Mouse (Mus musculus) intestine, postnatal 0 days (tissue): ENCODE results near the gene B230217C12Rik. TPM values are rescaled to one million over a fixed set of nuclear protein-coding genes. Genes with fewer than 3 reads are reported as not detected.
A peak's percentile ranks its signal among the peaks of the same experiment; 100 is the strongest.
"Not testable (repeated sequence)": the region's sequence is repeated elsewhere in the genome, so short reads cannot be mapped to it uniquely, and the experiment has no call there.

ENCODE experiments used
- ATAC-seq: fragments of 200-750 bp; cut with Nextera tagmentation; 2 replicates; pipeline ENCODE4 v1.8.0; 2017; ENCODE audit warnings: mild to moderate bottlenecking, moderate TSS enrichment, moderate library complexity
- H3K27ac ChIP-seq: fragments of 300-500 bp; sonication (generic); 2 replicates; pipeline ENCODE4 v1.5.1; 2014; ENCODE audit warnings: mild to moderate bottlenecking, low read depth, low read length, moderate library complexity
- H3K27me3 ChIP-seq: fragments of 300-500 bp; sonication (generic); replicated peaks from 2 replicates; pipeline ENCODE4 v1.6.1; 2014; ENCODE audit warnings: low read length, mixed read lengths; ENCODE audit not compliant: control insufficient read depth, insufficient read depth
- H3K36me3 ChIP-seq: fragments of 300-500 bp; sonication (generic); 2 replicates; pipeline ENCODE4 v1.6.1; 2014; ENCODE audit warnings: mild to moderate bottlenecking, moderate library complexity; ENCODE audit not compliant: control insufficient read depth, insufficient read depth
- H3K4me1 ChIP-seq: fragments of 300-500 bp; sonication (generic); replicated peaks from 2 replicates; pipeline ENCODE4 v1.6.1; 2014; ENCODE audit warnings: antibody characterized with exemption, low read length, mixed read lengths; ENCODE audit not compliant: control insufficient read depth, insufficient read depth
- H3K4me2 ChIP-seq: fragments of 300-500 bp; sonication (generic); replicated peaks from 2 replicates; pipeline ENCODE4 v1.6.1; 2014; ENCODE audit warnings: low read depth, mild to moderate bottlenecking, moderate library complexity
- H3K4me3 ChIP-seq: fragments of 300-500 bp; sonication (generic); 2 replicates; pipeline ENCODE4 v1.5.1; 2014; ENCODE audit warnings: low read depth, low read length
- H3K9ac ChIP-seq: fragments of 300-500 bp; sonication (generic); 2 replicates; pipeline ENCODE4 v1.6.1; 2014; ENCODE audit warnings: mild to moderate bottlenecking, low read depth, low read length
- H3K9me3 ChIP-seq: fragments of 300-500 bp; sonication (generic); 2 replicates; pipeline ENCODE4 v1.6.1; 2016; ENCODE audit warnings: mixed run types; ENCODE audit not compliant: control insufficient read depth
- CTCF ChIP-seq: sonication (generic); IDR thresholded peaks from 2 replicates; pipeline ENCODE4 v1.5.1; 2016; ENCODE audit warnings: low read depth, mild to moderate bottlenecking, control low read depth, antibody characterized with exemption, moderate library complexity
- WGBS: fragments of 180-500 bp; shearing (Covaris S2); extraction: QIAGEN DNeasy Blood & Tissue Kit; methylation state at CpG from one replicate; pipeline ENCODE4 v1.1.7; 2014; 5-methylcytosine and 5-hydroxymethylcytosine counted together
- polyA plus RNA-seq: library from polyadenylated mRNA; unstranded; fragments of >200 nt; fragmentation: Nextera tagmentation; extraction: Ambion mirVana; gene quantifications from 2 replicates; pipeline ENCODE4 v1.2.1, GENCODE M21; 2015

The B230217C12Rik gene
- polyA plus RNA-seq, 1 experiment from 2014 or later: 1.8 TPM

- no peaks in the 10 kb centered on the region for H3K36me3 ChIP-seq
- H3K4me3 ChIP-seq: no peak overlapping the region
- TF ChIP-seq CTCF: no peak
- H3K27ac ChIP-seq: no peak overlapping the region
- peak; percentile 53 for ATAC-seq
- H3K27me3 ChIP-seq: no peaks in the 10 kb centered on the region
- H3K4me1 ChIP-seq: no peaks in the 10 kb centered on the region
- H3K9me3 ChIP-seq: no peaks in the 10 kb centered on the region
- H3K9ac ChIP-seq: no peak overlapping the region
- WGBS: 49% methylated on average over 2 of the region's 2 CpGs
- no peak overlapping the region for H3K4me2 ChIP-seq
These were observed 14.9 kb downstream of the B230217C12Rik start for GRCm38 (mm10) chr11:97855473-97855872.

- 42% methylated on average over 2 of the region's 2 CpGs for WGBS
- Histone ChIP-seq H3K36me3 (no peaks in the 10 kb centered on the region), H3K9me3 (no peaks in the 10 kb centered on the region), H3K9ac (no peak overlapping the region), H3K4me3 (no peak overlapping the region), H3K4me1 (no peaks in the 10 kb centered on the region), H3K27me3 (no peaks in the 10 kb centered on the region), H3K4me2 (no peak overlapping the region), H3K27ac (no peak overlapping the region)
- no peak for ATAC-seq
- TF ChIP-seq CTCF: no peak
These were observed 21.6 kb downstream of the B230217C12Rik start for GRCm38 (mm10) chr11:97862148-97862547.

- H3K9ac ChIP-seq: no peak overlapping the region
- TF ChIP-seq CTCF: no peak
- no peak overlapping the region for H3K4me2 ChIP-seq
- H3K4me1 ChIP-seq: no peaks in the 10 kb centered on the region
- no peak overlapping the region for H3K4me3 ChIP-seq
- WGBS: 92% methylated on average over 5 of the region's 5 CpGs
- H3K9me3 ChIP-seq: no peaks in the 10 kb centered on the region
- H3K27ac ChIP-seq: no peak overlapping the region
- no peak for ATAC-seq
- H3K36me3 ChIP-seq: no peaks in the 10 kb centered on the region
- H3K27me3 ChIP-seq: no peaks in the 10 kb centered on the region
These were observed 24.8 kb downstream of the B230217C12Rik start for GRCm38 (mm10) chr11:97865421-97865820.

DNA sequence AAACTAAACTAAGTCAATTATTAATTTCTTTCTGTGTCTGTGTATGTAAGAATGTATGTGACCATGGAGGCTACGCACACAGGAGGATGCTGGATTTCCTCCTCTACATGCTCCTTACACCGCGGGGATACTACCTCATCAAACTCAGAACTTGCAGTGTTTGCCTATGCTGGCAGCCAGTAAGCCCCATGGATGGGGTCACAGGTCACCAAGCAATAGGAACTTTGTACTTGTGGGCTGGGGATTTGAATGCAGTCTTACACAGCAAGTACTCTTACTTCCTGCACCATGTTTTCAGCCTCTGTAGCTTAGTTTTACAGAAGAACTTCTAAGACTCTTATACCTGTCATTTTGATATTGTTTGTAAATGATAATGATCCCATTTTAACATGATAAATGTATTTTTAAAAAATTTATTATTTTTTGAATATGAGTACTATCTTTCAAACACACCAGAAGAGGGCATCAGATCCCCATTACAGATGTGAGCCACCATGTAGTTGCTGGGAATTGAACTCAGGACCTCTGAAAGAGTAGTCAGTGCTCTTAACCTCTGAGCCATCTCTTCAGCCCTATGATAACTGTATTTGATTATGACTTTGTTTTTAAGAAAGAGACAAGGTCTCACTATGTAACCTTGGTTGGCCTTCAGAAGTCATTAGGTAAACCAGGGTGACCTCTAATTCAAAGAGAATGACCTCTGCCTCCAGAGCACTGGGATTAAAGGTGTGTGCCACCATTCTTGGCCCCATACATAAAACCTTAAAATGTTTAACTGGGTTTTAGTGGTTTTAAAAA, 25.7 kb downstream of the B230217C12Rik start:
- no peak overlapping the region for H3K27ac ChIP-seq
- ATAC-seq: no peak
- H3K9me3 ChIP-seq: no peaks in the 10 kb centered on the region
- TF ChIP-seq CTCF: no peak
- no peaks in the 10 kb centered on the region for H3K27me3 ChIP-seq
- H3K9ac ChIP-seq: no peak overlapping the region
- no peaks in the 10 kb centered on the region for H3K4me1 ChIP-seq
- no peak overlapping the region for H3K4me3 ChIP-seq
- H3K36me3 ChIP-seq: no peaks in the 10 kb centered on the region
- H3K4me2 ChIP-seq: no peak overlapping the region
- WGBS: 60% methylated on average over 3 of the region's 3 CpGs

DNA sequence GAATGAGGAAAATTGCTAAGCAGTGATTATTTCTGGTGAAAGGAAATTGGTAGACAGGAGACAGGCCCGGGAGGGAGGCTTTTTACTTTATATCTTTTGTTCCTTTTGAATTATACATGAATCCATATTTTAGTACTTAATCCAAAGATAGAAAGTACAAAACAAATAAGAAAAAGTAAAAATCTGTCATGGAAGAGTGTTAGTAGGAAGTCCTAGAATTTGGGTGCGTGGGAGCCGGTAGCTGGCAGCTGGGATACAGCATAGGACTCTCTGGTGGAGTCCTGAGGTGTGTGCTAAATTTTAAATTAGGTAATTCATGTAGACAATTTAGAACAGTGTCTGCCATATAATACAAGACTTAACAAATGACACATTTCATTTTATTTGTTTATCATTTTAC, 27.0 kb downstream of the B230217C12Rik start:
- TF ChIP-seq CTCF: no peak
- Histone ChIP-seq H3K4me3 (no peak overlapping the region), H3K9ac (no peak overlapping the region), H3K36me3 (no peaks in the 10 kb centered on the region), H3K4me1 (no peaks in the 10 kb centered on the region), H3K27me3 (no peaks in the 10 kb centered on the region), H3K27ac (no peak overlapping the region), H3K9me3 (no peaks in the 10 kb centered on the region), H3K4me2 (no peak overlapping the region)
- no peak for ATAC-seq
- 97% methylated on average over 3 of the region's 3 CpGs for WGBS

GRCm38 (mm10) chr11:97872378-97872777, 31.8 kb downstream of the B230217C12Rik start:
- not testable (repeated sequence) for H3K4me1 ChIP-seq, H3K27me3 ChIP-seq, H3K27ac ChIP-seq, H3K9ac ChIP-seq, H3K4me3 ChIP-seq, H3K9me3 ChIP-seq, H3K4me2 ChIP-seq, H3K36me3 ChIP-seq, ATAC-seq
- 93% methylated on average over 5 of the region's 5 CpGs for WGBS
